Mouse (Mus musculus) gastrocnemius, adult 18-20 months (tissue): Measurements from ENCODE around the gene Crocc2. TPM values are rescaled to one million over a fixed set of nuclear protein-coding genes. Genes with fewer than 3 reads are reported as not detected.

Experiments
- DNase-seq: peaks from one replicate; pipeline ENCODE4 v3.0.0; 2021; ENCODE audit warnings: low spot score
- total RNA-seq, 2 experiments: library from RNA; stranded (reverse); gene quantifications; 2 replicates each; pipeline ENCODE4 v1.2.3; 2021

Gene Crocc2
- total RNA-seq, 2 experiments from 2014 or later, result not detected

DNA sequence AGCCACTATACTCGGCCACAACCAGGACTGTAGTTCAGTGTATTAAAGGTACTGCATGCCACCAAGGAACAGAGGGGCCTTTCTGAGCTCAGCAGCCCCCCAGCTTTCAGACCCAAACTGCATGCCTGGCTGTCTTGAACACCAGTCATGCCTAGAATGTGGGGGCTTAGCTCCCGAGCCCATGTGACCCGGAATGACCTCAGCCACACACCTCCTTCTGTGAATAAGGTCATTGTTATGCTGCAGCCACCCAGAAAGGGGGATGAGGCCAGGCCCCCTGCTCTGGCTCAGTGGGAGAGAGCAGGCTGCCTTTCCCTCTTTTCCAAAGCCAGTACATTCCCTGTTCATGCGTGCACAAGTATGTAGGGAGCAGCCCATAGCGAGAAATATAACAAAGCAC is 46.1 kb downstream of the Crocc2 start:
- no peak for DNase-seq

GRCm38 (mm10) chr1:93216839-93217497 is 48.4 kb downstream of the Crocc2 start:
- no peak for DNase-seq

- no peak for DNase-seq
These were observed 49.0 kb downstream of the Crocc2 start for GRCm38 (mm10) chr1:93217530-93217929.

DNA sequence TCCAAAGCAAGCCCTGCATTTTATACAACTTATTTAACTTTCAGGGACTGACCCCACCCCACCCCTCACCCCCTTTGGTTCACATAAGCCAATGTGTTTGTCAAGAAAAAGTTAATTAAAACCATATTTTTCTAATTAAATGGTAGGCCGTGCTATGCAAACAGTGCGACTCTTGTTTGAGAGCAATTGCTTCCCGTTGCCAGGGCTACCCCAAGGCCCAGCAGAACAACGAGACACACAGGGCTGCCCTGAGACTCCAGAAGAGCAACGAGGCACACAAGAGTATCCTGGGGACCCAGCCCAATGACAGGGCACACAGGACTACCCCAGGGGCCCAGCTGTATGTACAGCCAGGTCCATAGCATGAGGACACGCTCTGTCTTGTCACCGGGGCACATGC is 52.3 kb downstream of the Crocc2 start:
- DNase-seq, result no peak

DNA sequence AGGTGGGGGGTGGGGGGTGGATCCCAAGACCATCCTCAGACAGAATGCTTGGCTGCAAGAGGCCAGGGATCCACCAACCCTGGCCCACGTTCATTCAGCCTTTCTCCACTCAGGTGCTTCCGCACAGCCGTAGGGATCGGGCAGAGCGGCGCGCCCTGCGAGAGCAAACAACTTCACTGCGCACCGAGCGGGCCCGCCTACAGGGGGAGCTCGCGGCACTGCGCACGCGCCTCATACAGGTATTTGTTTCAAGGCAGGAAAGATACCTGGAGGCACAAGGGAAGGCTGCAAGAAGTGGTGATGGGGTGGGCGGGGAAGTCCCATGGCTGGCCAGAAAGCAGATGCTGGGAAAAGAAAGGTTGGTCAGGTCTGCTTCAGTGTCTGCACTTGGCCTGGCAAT is 55.4 kb downstream of the Crocc2 start:
- DNase-seq, result no peak

- no peak for DNase-seq
These were observed 56.7 kb downstream of the Crocc2 start for GRCm38 (mm10) chr1:93225226-93225625.

DNA sequence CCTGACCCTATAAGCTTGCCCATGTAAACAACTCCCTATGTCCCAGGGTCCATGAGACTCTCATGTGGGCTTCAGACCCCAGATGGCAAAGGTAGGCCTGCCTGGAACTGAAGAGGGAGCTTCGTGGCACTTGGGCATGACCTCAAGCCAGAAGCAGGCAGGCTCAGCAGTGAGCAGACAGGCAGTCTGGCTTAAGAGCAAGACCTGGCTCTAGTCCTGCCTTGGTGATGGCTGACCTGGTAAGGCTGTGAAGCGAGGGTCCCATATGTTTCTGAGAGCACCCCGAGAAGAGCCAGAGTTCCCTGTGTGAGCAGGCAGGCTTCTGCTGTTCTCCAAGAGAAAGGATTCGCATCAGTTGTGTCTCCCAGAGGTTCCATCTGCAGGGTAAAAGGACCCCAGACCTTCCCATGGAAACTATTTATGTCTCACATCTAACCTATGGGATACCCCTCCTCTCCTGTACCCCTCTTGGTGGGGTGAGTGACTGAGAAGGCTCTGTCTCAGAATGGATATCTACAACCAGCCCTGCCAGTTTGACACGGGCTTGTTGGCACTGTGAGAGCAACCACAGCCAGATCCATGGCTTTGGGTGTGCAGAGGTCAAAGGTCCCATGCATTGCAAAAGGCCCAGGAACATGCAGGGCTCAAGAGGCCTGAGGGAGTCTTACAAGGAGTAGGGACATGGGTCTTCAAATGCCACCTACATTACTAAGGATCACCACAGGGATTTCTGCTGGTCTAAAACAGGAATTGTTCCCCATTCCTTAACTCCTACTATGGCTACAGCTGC is 57.4 kb downstream of the Crocc2 start:
- no peak for DNase-seq

DNA sequence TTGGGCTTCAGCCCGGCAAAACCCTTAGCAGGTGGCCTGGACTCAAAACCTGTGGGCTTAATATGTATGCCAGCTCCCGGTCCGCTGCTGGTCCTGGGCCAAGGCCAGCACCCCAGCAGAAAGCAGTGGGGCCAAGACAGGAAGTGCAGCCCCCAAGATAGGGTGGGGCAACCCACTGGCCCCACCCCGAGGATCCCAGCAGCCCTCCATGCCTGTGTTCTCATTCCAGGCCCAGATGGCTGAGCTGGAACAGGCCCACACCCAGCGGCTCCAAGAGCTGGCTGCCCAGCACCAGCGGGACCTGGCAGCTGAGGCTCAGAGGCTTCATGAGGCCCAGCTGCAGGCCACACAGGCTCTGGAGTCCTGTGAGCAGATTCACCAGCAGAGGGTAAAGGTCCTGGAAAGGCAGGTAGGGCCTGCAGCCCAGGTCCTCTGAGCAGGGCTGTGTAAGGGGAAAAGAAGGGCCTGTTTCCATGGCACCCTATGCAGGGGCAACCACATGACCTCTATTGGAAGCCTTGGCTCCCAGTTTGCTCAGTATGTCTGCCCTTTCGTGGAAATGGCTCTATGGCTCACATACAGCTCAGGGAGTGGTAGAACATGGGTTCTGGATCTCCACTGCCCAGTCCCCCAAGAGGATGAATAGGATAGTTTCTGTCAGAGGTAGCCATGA is 58.9 kb downstream of the Crocc2 start:
- DNase-seq, result peak; percentile 51

- no peak for DNase-seq
These were observed 59.4 kb downstream of the Crocc2 start for GRCm38 (mm10) chr1:93227976-93228365.

DNA sequence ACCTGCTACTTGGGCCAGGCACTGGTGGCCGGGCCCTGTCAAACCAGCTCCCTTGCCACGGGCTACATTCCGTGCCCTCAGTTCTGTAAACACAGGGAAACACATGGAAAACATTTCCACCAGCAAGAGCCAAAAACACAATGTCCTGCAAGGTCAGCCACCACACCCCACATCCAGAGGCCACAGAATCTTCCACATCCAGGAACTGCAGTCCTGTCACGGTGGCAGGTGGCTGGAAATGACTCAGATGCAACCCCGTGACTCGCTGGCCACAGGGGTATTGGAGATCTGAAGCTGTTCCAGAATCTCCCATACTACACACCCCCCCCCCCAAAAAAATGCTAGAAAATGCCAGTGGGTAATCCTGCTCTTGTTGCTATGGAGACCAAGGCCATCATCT is 60.7 kb downstream of the Crocc2 start:
- DNase-seq, result peak; percentile 54

DNA sequence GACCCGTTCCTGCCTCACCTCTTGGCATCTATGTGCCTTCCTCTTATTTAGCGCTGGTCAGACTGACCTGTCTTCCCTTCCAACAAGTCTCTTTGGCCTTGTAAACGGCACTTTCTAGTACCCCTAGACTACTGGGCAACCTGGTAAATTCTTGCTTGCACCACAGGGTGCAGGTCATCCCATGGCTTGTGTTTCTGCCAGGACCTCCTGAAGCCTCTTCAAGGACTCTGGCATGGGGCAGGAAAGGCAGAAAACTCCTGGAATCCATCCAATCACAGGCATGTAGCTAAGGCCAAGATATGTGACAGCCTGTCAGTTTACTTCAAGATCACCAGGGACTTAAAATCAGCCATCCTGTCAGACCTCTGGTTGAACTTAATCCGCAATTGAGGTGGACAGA is 61.1 kb downstream of the Crocc2 start:
- no peak for DNase-seq

- DNase-seq, result peak; percentile 95
These were observed 67.3 kb downstream of the Crocc2 start, which contains the start of gene Sned1 for GRCm38 (mm10) chr1:93235576-93236544. Gene Sned1, plus strand, starts transcription at chr1:93235841.

DNA sequence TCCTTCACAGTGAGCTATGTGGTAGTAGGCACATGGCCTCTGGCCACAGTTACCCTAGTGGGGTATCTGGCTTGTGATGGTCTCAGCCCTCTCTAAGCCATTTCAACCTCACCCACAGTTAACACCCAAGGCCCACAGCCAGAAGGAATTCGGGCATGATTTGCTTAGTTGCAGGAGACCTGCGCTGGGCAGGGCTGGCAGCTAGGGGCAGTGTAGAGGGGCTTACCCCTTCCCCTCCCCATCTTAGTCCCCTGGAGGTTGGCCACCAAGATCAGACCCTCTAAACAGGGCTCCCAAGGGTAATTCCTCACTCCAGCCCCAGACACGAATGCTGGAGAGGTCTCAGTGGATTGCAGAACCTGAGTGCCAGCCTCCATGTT is 68.0 kb downstream of the Crocc2 start:
- DNase-seq, result no peak

GRCm38 (mm10) chr1:93237676-93238075 is 69.2 kb downstream of the Crocc2 start:
- no peak for DNase-seq

DNA sequence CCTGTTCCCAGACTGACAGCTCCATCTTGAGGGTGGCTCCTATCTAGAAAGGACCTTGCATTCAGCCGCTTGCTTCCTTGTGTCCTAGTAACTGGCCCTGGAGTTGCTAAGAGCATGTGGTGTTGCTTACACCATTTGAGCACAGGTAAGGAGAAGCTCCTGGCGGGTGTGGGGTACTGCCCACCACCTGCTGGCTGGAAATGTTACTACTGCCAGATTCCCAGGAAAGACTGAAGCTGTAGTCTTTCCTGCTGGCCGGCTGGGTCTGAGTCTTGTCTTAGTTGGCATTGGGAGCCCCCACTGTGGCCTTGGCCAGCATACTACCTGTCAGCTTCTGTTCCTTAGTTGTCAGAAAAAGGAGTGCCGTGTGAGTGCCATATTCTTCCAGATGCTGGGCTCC is 69.7 kb downstream of the Crocc2 start:
- no peak for DNase-seq

DNA sequence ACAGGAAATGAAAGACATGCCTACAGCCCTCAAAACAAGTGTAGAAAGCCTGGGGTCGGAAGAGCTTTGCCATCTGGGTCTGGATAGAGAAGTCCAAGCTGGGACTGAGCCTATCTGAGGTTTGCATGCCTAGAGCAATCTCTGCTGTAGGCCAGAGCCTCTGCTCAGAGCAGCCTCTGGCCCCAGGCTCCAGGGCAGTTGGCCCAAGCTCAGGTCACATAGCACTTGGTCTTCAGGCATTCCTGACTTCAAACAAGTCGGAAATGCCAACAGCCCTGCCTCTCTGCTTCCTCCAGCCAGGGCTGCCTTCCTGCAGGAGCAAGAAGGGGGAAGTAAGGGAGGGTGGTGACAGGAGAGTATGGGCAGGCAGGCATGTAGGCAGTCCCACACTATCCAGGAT is 77.4 kb downstream of the Crocc2 start:
- no peak for DNase-seq

GRCm38 (mm10) chr1:93252586-93252985 is 84.1 kb downstream of the Crocc2 start:
- DNase-seq, result no peak

GRCm38 (mm10) chr1:93255761-93256160 is 87.2 kb downstream of the Crocc2 start:
- no peak for DNase-seq

GRCm38 (mm10) chr1:93257560-93257959 is 89.0 kb downstream of the Crocc2 start:
- DNase-seq, result no peak

GRCm38 (mm10) chr1:93267207-93267606 is 98.7 kb downstream of the Crocc2 start:
- DNase-seq, result no peak

DNA sequence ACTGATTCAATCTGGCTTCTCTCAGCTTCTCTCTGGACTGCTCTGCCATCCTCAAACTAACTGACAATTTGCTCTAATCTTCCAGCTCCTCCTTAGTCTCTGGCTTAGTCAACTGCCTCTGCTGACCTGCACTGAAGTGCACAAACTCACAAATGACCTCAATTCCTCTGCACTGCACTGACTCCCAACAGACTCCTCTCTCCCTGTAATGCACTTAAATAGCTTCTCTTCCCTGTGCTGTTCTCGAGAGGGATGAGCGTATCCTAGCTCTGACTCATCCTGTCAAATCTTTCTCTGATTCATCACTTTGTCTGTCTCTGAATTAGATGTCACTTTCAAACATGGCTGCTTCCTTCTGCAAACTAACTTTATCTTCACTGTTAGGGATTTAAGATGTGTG is 99.7 kb downstream of the Crocc2 start:
- no peak for DNase-seq
